Mouse (Mus musculus): ENCODE measurements at regions not wholly inside any gene's neighbourhood (a gene's known extent, or its start where the extent isn't known, plus 50 kb on each side); places are given as distances from the start of the nearest gene placed in this dataset.

- Histone ChIP-seq H3K9me3 (ENCODE audit: low read length) (no peaks in the 10 kb centered on the region), H3K4me1 (ENCODE audit: insufficient read depth, low read length) (no peaks in the 10 kb centered on the region), H3K27ac (ENCODE audit: low read length) (no peak overlapping the region), H3K4me2 (replicated peaks; ENCODE audit: low read depth, low read length) (no peak overlapping the region), H3K4me3 (ENCODE audit: low read length) (no peak overlapping the region), H3K27me3 (ENCODE audit: insufficient read depth, low read length) (no peaks in the 10 kb centered on the region), H3K36me3 (ENCODE audit: insufficient read depth, low read length) (no peaks in the 10 kb centered on the region), H3K9ac (replicated peaks; ENCODE audit: low read length) (no peak overlapping the region)
- WGBS, result 89% methylated on average over 1 of the region's 1 CpGs
- ATAC-seq (ENCODE audit: low FRiP score, low TSS enrichment), result no peak
These were observed 281.9 kb upstream of the Gm21293 start for GRCm38 (mm10) chr10:103860890-103861289.

DNA sequence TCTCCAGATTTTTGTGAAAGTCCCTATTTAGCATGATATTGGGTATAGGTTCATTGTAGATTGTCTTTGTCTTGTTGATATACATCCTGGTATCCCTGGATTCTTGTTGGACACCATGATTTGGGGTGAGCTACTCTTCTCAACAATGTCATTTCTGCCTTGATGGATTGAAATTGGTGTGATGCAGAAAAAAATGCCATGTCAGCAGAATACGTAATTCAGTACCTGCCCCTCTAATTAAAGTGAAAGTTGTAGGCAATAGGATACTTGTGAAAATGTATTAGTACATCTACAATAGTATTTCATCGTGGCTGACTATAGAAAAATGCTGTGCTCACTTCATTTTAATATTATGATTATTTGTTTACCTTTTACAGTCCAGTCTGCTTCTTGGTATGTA, 280.7 kb upstream of the Gm21293 start:
- Histone ChIP-seq H3K27ac (ENCODE audit: low read length) (no peak overlapping the region), H3K4me3 (ENCODE audit: low read length) (no peak overlapping the region), H3K9me3 (ENCODE audit: low read length) (no peaks in the 10 kb centered on the region), H3K36me3 (ENCODE audit: insufficient read depth, low read length) (no peaks in the 10 kb centered on the region), H3K4me1 (ENCODE audit: insufficient read depth, low read length) (no peaks in the 10 kb centered on the region), H3K27me3 (ENCODE audit: insufficient read depth, low read length) (no peaks in the 10 kb centered on the region), H3K9ac (replicated peaks; ENCODE audit: low read length) (no peak overlapping the region), H3K4me2 (replicated peaks; ENCODE audit: low read depth, low read length) (no peak overlapping the region)
- ATAC-seq (ENCODE audit: low FRiP score, low TSS enrichment), result no peak
- 84% methylated on average over 2 of the region's 2 CpGs for WGBS

GRCm38 (mm10) chr10:103863909-103864308, 278.9 kb upstream of the Gm21293 start:
- ATAC-seq (ENCODE audit: low FRiP score, low TSS enrichment), result no peak
- no peaks in the 10 kb centered on the region for H3K27me3 ChIP-seq (ENCODE audit: insufficient read depth, low read length)
- WGBS, result 80% methylated on average over 3 of the region's 3 CpGs

GRCm38 (mm10) chr10:103910098-103910497, 232.7 kb upstream of the Gm21293 start:
- Histone ChIP-seq H3K27me3 (ENCODE audit: insufficient read depth, low read length) (no peaks in the 10 kb centered on the region), H3K4me3 (ENCODE audit: low read length) (no peak overlapping the region), H3K4me2 (replicated peaks; ENCODE audit: low read depth, low read length) (no peak overlapping the region), H3K27ac (ENCODE audit: low read length) (no peak overlapping the region), H3K9me3 (ENCODE audit: low read length) (no peaks in the 10 kb centered on the region), H3K9ac (replicated peaks; ENCODE audit: low read length) (no peak overlapping the region), H3K4me1 (ENCODE audit: insufficient read depth, low read length) (no peaks in the 10 kb centered on the region), H3K36me3 (ENCODE audit: insufficient read depth, low read length) (no peaks in the 10 kb centered on the region)
- peak; percentile 87; the same call in 1 of the 2 replicates for ATAC-seq (ENCODE audit: low FRiP score, low TSS enrichment)
- WGBS, result 51% methylated on average over 2 of the region's 2 CpGs

More at GRCm38 (mm10) chr10:103863909-103864308, 278.9 kb upstream of the Gm21293 start:
- Histone ChIP-seq H3K36me3 (ENCODE audit: insufficient read depth, low read length) (no peaks in the 10 kb centered on the region), H3K9me3 (ENCODE audit: low read length) (no peaks in the 10 kb centered on the region), H3K4me1 (ENCODE audit: insufficient read depth, low read length) (no peaks in the 10 kb centered on the region), H3K27ac (ENCODE audit: low read length) (no peak overlapping the region), H3K4me2 (replicated peaks; ENCODE audit: low read depth, low read length) (no peak overlapping the region), H3K4me3 (ENCODE audit: low read length) (no peak overlapping the region), H3K9ac (replicated peaks; ENCODE audit: low read length) (no peak overlapping the region)

GRCm38 (mm10) chr10:103958183-103958582, 184.6 kb upstream of the Gm21293 start:
- 65% methylated on average over 4 of the region's 4 CpGs for WGBS

DNA sequence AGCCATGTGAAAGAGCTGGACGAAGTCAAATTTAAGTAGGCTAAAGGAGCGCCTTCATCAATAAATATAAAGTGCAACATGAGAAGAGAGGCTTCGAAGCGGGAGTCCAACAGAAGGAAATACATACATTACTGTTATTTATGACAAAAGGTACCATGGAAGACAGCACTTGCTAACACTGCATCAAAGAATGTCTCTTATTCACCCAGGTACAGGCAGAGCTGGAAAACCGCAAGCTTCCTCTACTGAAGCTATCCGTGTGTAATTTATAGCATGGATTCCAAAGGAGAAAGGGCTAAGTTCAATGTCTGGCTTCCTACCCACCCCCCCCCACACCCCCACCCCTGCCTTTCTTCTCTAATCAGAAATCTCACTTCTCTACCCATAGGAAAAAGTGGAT, 166.7 kb upstream of the Gm21293 start:
- no peak overlapping the region for H3K4me3 ChIP-seq (ENCODE audit: low read length)
- no peak overlapping the region for H3K4me2 ChIP-seq (replicated peaks; ENCODE audit: low read depth, low read length)
- H3K36me3 ChIP-seq (ENCODE audit: insufficient read depth, low read length), result no peaks in the 10 kb centered on the region
- no peak for ATAC-seq (ENCODE audit: low FRiP score, low TSS enrichment)
- no peaks in the 10 kb centered on the region for H3K4me1 ChIP-seq (ENCODE audit: insufficient read depth, low read length)
- H3K27ac ChIP-seq (ENCODE audit: low read length), result no peak overlapping the region
- 54% methylated on average over 6 of the region's 6 CpGs for WGBS
- H3K9ac ChIP-seq (replicated peaks; ENCODE audit: low read length), result no peak overlapping the region
- no peaks in the 10 kb centered on the region for H3K27me3 ChIP-seq (ENCODE audit: insufficient read depth, low read length)
- H3K9me3 ChIP-seq (ENCODE audit: low read length), result no peaks in the 10 kb centered on the region

More at GRCm38 (mm10) chr10:103958183-103958582, 184.6 kb upstream of the Gm21293 start:
- no peak overlapping the region for H3K27ac ChIP-seq (ENCODE audit: low read length)
- no peak overlapping the region for H3K4me3 ChIP-seq (ENCODE audit: low read length)
- no peak for ATAC-seq (ENCODE audit: low FRiP score, low TSS enrichment)
- H3K4me1 ChIP-seq (ENCODE audit: insufficient read depth, low read length), result no peaks in the 10 kb centered on the region
- H3K4me2 ChIP-seq (replicated peaks; ENCODE audit: low read depth, low read length), result no peak overlapping the region
- H3K9ac ChIP-seq (replicated peaks; ENCODE audit: low read length), result no peak overlapping the region
- no peaks in the 10 kb centered on the region for H3K9me3 ChIP-seq (ENCODE audit: low read length)
- H3K27me3 ChIP-seq (ENCODE audit: insufficient read depth, low read length), result no peaks in the 10 kb centered on the region
- no peaks in the 10 kb centered on the region for H3K36me3 ChIP-seq (ENCODE audit: insufficient read depth, low read length)

- no peaks in the 10 kb centered on the region for H3K9me3 ChIP-seq (ENCODE audit: low read length)
- no peak overlapping the region for H3K27ac ChIP-seq (ENCODE audit: low read length)
- no peak for ATAC-seq (ENCODE audit: low FRiP score, low TSS enrichment)
- no peaks in the 10 kb centered on the region for H3K27me3 ChIP-seq (ENCODE audit: insufficient read depth, low read length)
- H3K4me3 ChIP-seq (ENCODE audit: low read length), result no peak overlapping the region
- H3K9ac ChIP-seq (replicated peaks; ENCODE audit: low read length), result no peak overlapping the region
- H3K36me3 ChIP-seq (ENCODE audit: insufficient read depth, low read length), result no peaks in the 10 kb centered on the region
- WGBS, result 60% methylated on average over 1 of the region's 1 CpGs
- H3K4me2 ChIP-seq (replicated peaks; ENCODE audit: low read depth, low read length), result no peak overlapping the region
- no peaks in the 10 kb centered on the region for H3K4me1 ChIP-seq (ENCODE audit: insufficient read depth, low read length)
These were observed 158.4 kb upstream of the Gm21293 start for GRCm38 (mm10) chr10:103984287-103984956.

- no peak for ATAC-seq (ENCODE audit: low FRiP score, low TSS enrichment)
- no peaks in the 10 kb centered on the region for H3K27me3 ChIP-seq (ENCODE audit: insufficient read depth, low read length)
- H3K9ac ChIP-seq (replicated peaks; ENCODE audit: low read length), result no peak overlapping the region
These were observed 123.2 kb upstream of the Gm21293 start for GRCm38 (mm10) chr10:104019540-104019939.

GRCm38 (mm10) chr10:104021593-104021992, 121.2 kb upstream of the Gm21293 start:
- ATAC-seq (ENCODE audit: low FRiP score, low TSS enrichment), result peak; percentile 77; the same call in 1 of the 2 replicates
- no peaks in the 10 kb centered on the region for H3K9me3 ChIP-seq (ENCODE audit: low read length)
- H3K36me3 ChIP-seq (ENCODE audit: insufficient read depth, low read length), result no peaks in the 10 kb centered on the region
- H3K9ac ChIP-seq (replicated peaks; ENCODE audit: low read length), result no peak overlapping the region
- H3K27me3 ChIP-seq (ENCODE audit: insufficient read depth, low read length), result no peaks in the 10 kb centered on the region
- no peak overlapping the region for H3K27ac ChIP-seq (ENCODE audit: low read length)
- no peak overlapping the region for H3K4me2 ChIP-seq (replicated peaks; ENCODE audit: low read depth, low read length)
- no peak overlapping the region for H3K4me3 ChIP-seq (ENCODE audit: low read length)
- no peaks in the 10 kb centered on the region for H3K4me1 ChIP-seq (ENCODE audit: insufficient read depth, low read length)

More at GRCm38 (mm10) chr10:104019540-104019939, 123.2 kb upstream of the Gm21293 start:
- no peak overlapping the region for H3K27ac ChIP-seq (ENCODE audit: low read length)
- no peak overlapping the region for H3K4me3 ChIP-seq (ENCODE audit: low read length)
- H3K4me2 ChIP-seq (replicated peaks; ENCODE audit: low read depth, low read length), result no peak overlapping the region
- H3K4me1 ChIP-seq (ENCODE audit: insufficient read depth, low read length), result no peaks in the 10 kb centered on the region
- no peaks in the 10 kb centered on the region for H3K36me3 ChIP-seq (ENCODE audit: insufficient read depth, low read length)
- H3K9me3 ChIP-seq (ENCODE audit: low read length), result no peaks in the 10 kb centered on the region

- H3K9me3 ChIP-seq (ENCODE audit: low read length), result no peaks in the 10 kb centered on the region
- ATAC-seq (ENCODE audit: low FRiP score, low TSS enrichment), result no peak
These were observed 114.6 kb upstream of the Gm21293 start for GRCm38 (mm10) chr10:104028162-104028561.

More at GRCm38 (mm10) chr10:104028162-104028561, 114.6 kb upstream of the Gm21293 start:
- Histone ChIP-seq H3K27ac (ENCODE audit: low read length) (no peak overlapping the region), H3K36me3 (ENCODE audit: insufficient read depth, low read length) (no peaks in the 10 kb centered on the region), H3K4me1 (ENCODE audit: insufficient read depth, low read length) (no peaks in the 10 kb centered on the region), H3K27me3 (ENCODE audit: insufficient read depth, low read length) (no peaks in the 10 kb centered on the region), H3K4me2 (replicated peaks; ENCODE audit: low read depth, low read length) (no peak overlapping the region), H3K4me3 (ENCODE audit: low read length) (no peak overlapping the region), H3K9ac (replicated peaks; ENCODE audit: low read length) (no peak overlapping the region)
- WGBS, result 59% methylated on average over 1 of the region's 1 CpGs
